Mouse (Mus musculus) heart, embryonic 14.5 days (tissue): ENCODE data around the gene Bloc1s5. TPM values are rescaled to one million over a fixed set of nuclear protein-coding genes. Genes with fewer than 3 reads are reported as not detected.
A peak's percentile ranks its signal among the peaks of the same experiment; 100 is the strongest.

Experiments used
- ATAC-seq: fragments of 200-750 bp; cut with Nextera tagmentation; 2 replicates; pipeline ENCODE4 v1.8.0; 2017; ENCODE audit warnings: low read depth, moderate TSS enrichment; ENCODE audit not compliant: insufficient number of reproducible peaks, insufficient read depth, low FRiP score
- H3K27ac ChIP-seq, 2 experiments: fragments of 200-500 bp in 1 of 2; fragments of 300-500 bp in 1 of 2; sonication (generic) in 1 of 2; replicated peaks in 1 of 2; 2 replicates each; pipeline ENCODE4 v1.5.1; 2012 to 2014; ENCODE audit warnings: low read depth in 2 of 2, low read length in 2 of 2, control low read depth in 1 of 2, mild to moderate bottlenecking in 1 of 2, mixed read lengths in 1 of 2; ENCODE audit not compliant: control insufficient read depth in 1 of 2, insufficient read depth in 1 of 2
- H3K27me3 ChIP-seq: fragments of 300-500 bp; sonication (generic); 2 replicates; pipeline ENCODE4 v1.6.1; 2014; ENCODE audit warnings: mild to moderate bottlenecking, low read length, control low read depth; ENCODE audit not compliant: control insufficient read depth, insufficient read depth
- H3K36me3 ChIP-seq: fragments of 300-500 bp; sonication (generic); 2 replicates; pipeline ENCODE4 v1.6.1; 2014; ENCODE audit warnings: mild to moderate bottlenecking, control low read depth, low read length, mixed read lengths; ENCODE audit not compliant: control insufficient read depth, insufficient read depth
- H3K4me1 ChIP-seq, 2 experiments: fragments of 200-500 bp in 1 of 2; fragments of 300-500 bp in 1 of 2; sonication (generic) in 1 of 2; 2 replicates each; pipeline ENCODE4 v1.6.1; 2012 to 2014; ENCODE audit warnings: low read length in 2 of 2, control low read depth in 1 of 2, mixed read lengths in 1 of 2; ENCODE audit not compliant: control insufficient read depth in 2 of 2, insufficient read depth in 2 of 2
- H3K4me2 ChIP-seq: fragments of 300-500 bp; sonication (generic); 2 replicates; pipeline ENCODE4 v1.6.1; 2014; ENCODE audit warnings: mild to moderate bottlenecking, low read length
- H3K4me3 ChIP-seq, 2 experiments: fragments of 200-500 bp in 1 of 2; fragments of 300-500 bp in 1 of 2; sonication (generic) in 1 of 2; 2 replicates each; pipeline ENCODE4 v1.5.1; 2012 to 2014; ENCODE audit warnings: low read length in 2 of 2, mild to moderate bottlenecking in 2 of 2, control low read depth in 1 of 2, low read depth in 1 of 2, moderate library complexity in 1 of 2; ENCODE audit not compliant: control insufficient read depth in 1 of 2, insufficient read depth in 1 of 2
- H3K9ac ChIP-seq: fragments of 300-500 bp; sonication (generic); 2 replicates; pipeline ENCODE4 v1.6.1; 2014; ENCODE audit warnings: mild to moderate bottlenecking, low read length
- H3K9me3 ChIP-seq: fragments of 300-500 bp; sonication (generic); 2 replicates; pipeline ENCODE4 v1.6.1; 2016; ENCODE audit warnings: low read length, control low read depth; ENCODE audit not compliant: control insufficient read depth
- WGBS: fragments of 180-500 bp; shearing (Covaris S2); extraction: QIAGEN DNeasy Blood & Tissue Kit; methylation state at CpG from one replicate; pipeline ENCODE4 v1.1.7; 2014; 5-methylcytosine and 5-hydroxymethylcytosine counted together
- polyA plus RNA-seq: library from polyadenylated mRNA; unstranded; fragments of >200 nt; fragmentation: Nextera tagmentation; extraction: Ambion mirVana; gene quantifications from 2 replicates; pipeline ENCODE4 v1.2.1, GENCODE M21; 2014

Bloc1s5 gene
- polyA plus RNA-seq, 1 experiment from 2014 or later: 17.4 TPM

GRCm38 (mm10) chr13:38610336-38610735, 24.6 kb downstream of the Bloc1s5 start:
- peaks cover 14% of the 10 kb centered on the region; the same call in 1 of the 2 replicates for H3K36me3 ChIP-seq
- no peak overlapping the region for H3K9ac ChIP-seq
- H3K9me3 ChIP-seq: 0 out of 2 replicates have a peak, but pooled peaks cover 3% of the 10 kb centered on the region
- peaks cover 8 to 13% of the 10 kb centered on the region in 2 experiments; a peak in 3 of 4 replicates for H3K4me1 ChIP-seq
- H3K4me3 ChIP-seq: no peak overlapping the region
- no peak overlapping the region for H3K27ac ChIP-seq
- 55% methylated on average over 6 of the region's 6 CpGs for WGBS
- no peak for ATAC-seq
- no peaks in the 10 kb centered on the region for H3K27me3 ChIP-seq
- H3K4me2 ChIP-seq: no peak overlapping the region

GRCm38 (mm10) chr13:38607130-38607529, 27.8 kb downstream of the Bloc1s5 start:
- H3K27me3 ChIP-seq: no peaks in the 10 kb centered on the region
- H3K4me3 ChIP-seq: no peak overlapping the region
- no peak overlapping the region for H3K9ac ChIP-seq
- H3K27ac ChIP-seq: no peak overlapping the region
- no peak for ATAC-seq
- 0 out of 2 replicates have a peak, but pooled peaks cover under 1% of the 10 kb centered on the region for H3K9me3 ChIP-seq
- 76% methylated on average over 6 of the region's 6 CpGs for WGBS
- 0 out of 2 replicates have a peak, but pooled peaks cover 13% of the 10 kb centered on the region for H3K36me3 ChIP-seq
- peaks cover 13 to 18% of the 10 kb centered on the region in 2 experiments for H3K4me1 ChIP-seq
- H3K4me2 ChIP-seq: no peak overlapping the region

- Histone ChIP-seq H3K4me2 (no peak overlapping the region), H3K9me3 (no peaks in the 10 kb centered on the region), H3K36me3 (0 out of 2 replicates have a peak, but pooled peaks cover 7% of the 10 kb centered on the region), H3K4me1 (peaks cover 10 to 19% of the 10 kb centered on the region in 2 experiments), H3K9ac (no peak overlapping the region), H3K27me3 (no peaks in the 10 kb centered on the region), H3K4me3 (no peak overlapping the region), H3K27ac (no peak overlapping the region)
- ATAC-seq: no peak
- 78% methylated on average over 6 of the region's 6 CpGs for WGBS
Measured at GRCm38 (mm10) chr13:38605353-38605752, 29.6 kb downstream of the Bloc1s5 start.

- ATAC-seq: no peak
- Histone ChIP-seq H3K9me3 (no peaks in the 10 kb centered on the region), H3K4me1 (peaks cover 8 to 14% of the 10 kb centered on the region in 2 experiments), H3K9ac (peak overlapping the region; percentile 41; the same call in 1 of the 2 replicates), H3K4me3 (no peak overlapping the region), H3K27ac (peak overlapping the region; percentile 69), H3K4me2 (peak overlapping the region; percentile 42; the same call in 1 of the 2 replicates), H3K36me3 (0 out of 2 replicates have a peak, but pooled peaks cover 15% of the 10 kb centered on the region), H3K27me3 (no peaks in the 10 kb centered on the region)
- 83% methylated on average over 13 of the region's 13 CpGs for WGBS
Measured at GRCm38 (mm10) chr13:38602966-38603365, 31.9 kb downstream of the Bloc1s5 start.

GRCm38 (mm10) chr13:38602243-38602832, 32.6 kb downstream of the Bloc1s5 start:
- peak; percentile 43; the same call in 1 of the 2 replicates for ATAC-seq
- H3K36me3 ChIP-seq: 0 out of 2 replicates have a peak, but pooled peaks cover 15% of the 10 kb centered on the region
- H3K4me3 ChIP-seq: no peak overlapping the region
- WGBS: 34% methylated on average over 17 of the region's 17 CpGs
- no peaks in the 10 kb centered on the region for H3K9me3 ChIP-seq
- H3K27ac ChIP-seq: peak overlapping the region; percentile 69
- peak overlapping the region; percentile 42 for H3K4me2 ChIP-seq
- peak overlapping the region; percentile 41; the same call in 1 of the 2 replicates for H3K9ac ChIP-seq
- H3K4me1 ChIP-seq: peaks cover 8 to 14% of the 10 kb centered on the region in 2 experiments
- no peaks in the 10 kb centered on the region for H3K27me3 ChIP-seq

GRCm38 (mm10) chr13:38600811-38601210, 34.1 kb downstream of the Bloc1s5 start:
- no peaks in the 10 kb centered on the region for H3K9me3 ChIP-seq
- 80% methylated on average over 11 of the region's 11 CpGs for WGBS
- 0 out of 2 replicates have a peak, but pooled peaks cover 15% of the 10 kb centered on the region for H3K36me3 ChIP-seq
- no peak overlapping the region for H3K4me3 ChIP-seq
- H3K27ac ChIP-seq: no peak overlapping the region
- no peak overlapping the region for H3K9ac ChIP-seq
- H3K4me2 ChIP-seq: no peak overlapping the region
- no peak for ATAC-seq
- H3K4me1 ChIP-seq: peaks cover 8 to 15% of the 10 kb centered on the region in 2 experiments
- no peaks in the 10 kb centered on the region for H3K27me3 ChIP-seq

- ATAC-seq: no peak
Measured at GRCm38 (mm10) chr13:38597076-38597475, 37.8 kb downstream of the Bloc1s5 start.

More at GRCm38 (mm10) chr13:38597076-38597475, 37.8 kb downstream of the Bloc1s5 start:
- 50% methylated on average over 3 of the region's 3 CpGs for WGBS
- Histone ChIP-seq H3K27ac (no peak overlapping the region), H3K36me3 (0 out of 2 replicates have a peak, but pooled peaks cover 8% of the 10 kb centered on the region), H3K4me1 (peaks cover 6 to 24% of the 10 kb centered on the region in 2 experiments), H3K27me3 (no peaks in the 10 kb centered on the region), H3K9me3 (no peaks in the 10 kb centered on the region), H3K9ac (no peak overlapping the region), H3K4me2 (no peak overlapping the region), H3K4me3 (no peak overlapping the region)
